Mouse (Mus musculus): ENCODE data around the gene 1500009C09Rik. TPM values are rescaled to one million over a fixed set of nuclear protein-coding genes. Genes with fewer than 3 reads are reported as not detected.

Gene 1500009C09Rik
- total RNA-seq, 1 experiment = 1.0 TPM

DNA sequence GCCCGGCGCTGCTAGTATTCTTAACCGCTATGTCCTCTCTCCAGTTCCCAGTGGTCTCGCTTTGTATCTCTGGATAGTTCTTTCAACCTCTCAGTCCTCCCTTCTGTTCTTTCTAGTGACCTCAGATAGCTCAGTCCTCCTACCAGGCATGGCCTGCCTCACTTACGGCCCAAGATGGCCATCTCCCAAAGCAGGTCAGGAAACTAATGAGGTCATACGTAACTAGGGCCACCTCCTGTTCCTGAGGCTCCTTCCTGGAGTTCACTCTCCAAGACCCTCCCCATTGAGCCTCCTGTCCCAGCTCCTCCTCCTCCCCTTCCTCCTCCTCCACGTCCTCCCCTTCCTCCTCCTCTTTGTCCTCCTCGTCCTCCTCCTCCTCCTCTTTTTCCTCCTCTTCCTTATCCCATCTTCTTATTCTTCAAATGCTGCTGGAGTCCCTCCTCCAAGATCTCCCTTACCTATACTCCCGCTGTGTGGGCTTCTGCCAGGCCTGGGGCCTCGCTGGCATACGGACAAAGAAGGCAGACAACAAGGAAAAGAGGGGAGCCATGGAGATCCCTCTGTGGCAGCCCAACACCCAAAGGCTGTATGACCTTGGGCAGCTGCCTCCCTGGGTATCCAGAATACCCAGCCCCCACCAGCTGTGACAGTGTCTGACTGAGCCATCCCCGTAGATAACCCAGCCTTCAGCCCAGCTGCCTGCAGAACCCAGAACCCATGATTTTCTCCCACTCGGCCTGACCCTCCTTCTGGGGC, 42.7 kb upstream of the 1500009C09Rik start:
- Histone ChIP-seq H3K4me1 (ENCODE audit: control insufficient read depth in 2 of 2, insufficient read depth in 2 of 2, low read length in 2 of 2, poor library complexity in 1 of 2) (peaks cover 2 to 21% of the 10 kb centered on the region in 2 experiments; a peak in 2 of 4 replicates), H3K36me3 (ENCODE audit: control insufficient read depth, insufficient read depth, low read length, poor library complexity, severe bottlenecking) (peaks cover 10% of the 10 kb centered on the region; the same call in 1 of the 2 replicates), H3K9ac (ENCODE audit: insufficient read depth, low read depth, low read length, poor library complexity, severe bottlenecking) (no peak overlapping the region), H3K4me3 (ENCODE audit: insufficient read depth in 1 of 2, low read depth in 1 of 2, low read length in 2 of 2, poor library complexity in 1 of 2, severe bottlenecking in 1 of 2) (no peak overlapping the region), H3K9me3 (ENCODE audit: control insufficient read depth, insufficient read depth, low read depth, low read length) (no peaks in the 10 kb centered on the region), H3K27ac (ENCODE audit: insufficient read depth, low read depth, low read length, poor library complexity, severe bottlenecking) (no peak overlapping the region)
- DNase-seq (ENCODE audit: low read depth, low spot score) = no peak
- in situ Hi-C loops (cut with MboI; ENCODE audit: low sequenced_read_pairs in 2 of 2, unreplicated experiment in 2 of 2) = no loop called here
- TF ChIP-seq HCFC1 (IDR thresholded peaks at IDR 0.05; ENCODE audit: borderline replicate concordance, insufficient read depth, low read length) (no peak), ZNF384 (IDR thresholded peaks at IDR 0.05; ENCODE audit: low read depth, low read length) (no peak), CHD2 (IDR thresholded peaks at IDR 0.05; ENCODE audit: low read depth, low read length) (no peak), MAFK (IDR thresholded peaks at IDR 0.05; ENCODE audit: insufficient read depth, low read depth, low read length) (no peak), ZC3H11A (IDR thresholded peaks at IDR 0.05; ENCODE audit: borderline replicate concordance, low read depth, low read length) (no peak)

GRCm38 (mm10) chr15:82210801-82211200, 41.4 kb upstream of the 1500009C09Rik start:
- TF ChIP-seq CHD2 (IDR thresholded peaks at IDR 0.05; ENCODE audit: low read depth, low read length) (no peak), MAFK (IDR thresholded peaks at IDR 0.05; ENCODE audit: insufficient read depth, low read depth, low read length) (no peak), HCFC1 (IDR thresholded peaks at IDR 0.05; ENCODE audit: borderline replicate concordance, insufficient read depth, low read length) (no peak), ZNF384 (IDR thresholded peaks at IDR 0.05; ENCODE audit: low read depth, low read length) (no peak), ZC3H11A (IDR thresholded peaks at IDR 0.05; ENCODE audit: borderline replicate concordance, low read depth, low read length) (no peak)
- Histone ChIP-seq H3K9ac (ENCODE audit: insufficient read depth, low read depth, low read length, poor library complexity, severe bottlenecking) (no peak overlapping the region), H3K4me3 (ENCODE audit: insufficient read depth in 1 of 2, low read depth in 1 of 2, low read length in 2 of 2, poor library complexity in 1 of 2, severe bottlenecking in 1 of 2) (no peak overlapping the region), H3K27ac (ENCODE audit: insufficient read depth, low read depth, low read length, poor library complexity, severe bottlenecking) (no peak overlapping the region), H3K4me1 (ENCODE audit: control insufficient read depth in 2 of 2, insufficient read depth in 2 of 2, low read length in 2 of 2, poor library complexity in 1 of 2) (peaks cover 2 to 26% of the 10 kb centered on the region in 2 experiments; a peak in 2 of 4 replicates), H3K9me3 (ENCODE audit: control insufficient read depth, insufficient read depth, low read depth, low read length) (no peaks in the 10 kb centered on the region), H3K36me3 (ENCODE audit: control insufficient read depth, insufficient read depth, low read length, poor library complexity, severe bottlenecking) (peaks cover 4% of the 10 kb centered on the region; the same call in 1 of the 2 replicates)
- DNase-seq (ENCODE audit: low read depth, low spot score) = no peak
- in situ Hi-C loops (cut with MboI; ENCODE audit: low sequenced_read_pairs in 2 of 2, unreplicated experiment in 2 of 2) = no loop called here

- Histone ChIP-seq H3K36me3 (ENCODE audit: control insufficient read depth, insufficient read depth, low read length, poor library complexity, severe bottlenecking) (no peaks in the 10 kb centered on the region), H3K9ac (ENCODE audit: insufficient read depth, low read depth, low read length, poor library complexity, severe bottlenecking) (no peak overlapping the region), H3K27ac (ENCODE audit: insufficient read depth, low read depth, low read length, poor library complexity, severe bottlenecking) (no peak overlapping the region), H3K4me1 (ENCODE audit: control insufficient read depth in 2 of 2, insufficient read depth in 2 of 2, low read length in 2 of 2, poor library complexity in 1 of 2) (peaks cover 2 to 26% of the 10 kb centered on the region in 2 experiments; a peak in 2 of 4 replicates), H3K4me3 (ENCODE audit: insufficient read depth in 1 of 2, low read depth in 1 of 2, low read length in 2 of 2, poor library complexity in 1 of 2, severe bottlenecking in 1 of 2) (peak overlapping the region; percentile 79 to 81), H3K9me3 (ENCODE audit: control insufficient read depth, insufficient read depth, low read depth, low read length) (no peaks in the 10 kb centered on the region)
- in situ Hi-C loops (cut with MboI; ENCODE audit: low sequenced_read_pairs in 2 of 2, unreplicated experiment in 2 of 2) = no loop called here
- DNase-seq (ENCODE audit: low read depth, low spot score) = no peak
- TF ChIP-seq MAFK (IDR thresholded peaks at IDR 0.05; ENCODE audit: insufficient read depth, low read depth, low read length) (no peak), HCFC1 (IDR thresholded peaks at IDR 0.05; ENCODE audit: borderline replicate concordance, insufficient read depth, low read length) (no peak), ZNF384 (IDR thresholded peaks at IDR 0.05; ENCODE audit: low read depth, low read length) (no peak), CHD2 (IDR thresholded peaks at IDR 0.05; ENCODE audit: low read depth, low read length) (no peak), ZC3H11A (IDR thresholded peaks at IDR 0.05; ENCODE audit: borderline replicate concordance, low read depth, low read length) (no peak)
These were observed 40.9 kb upstream of the 1500009C09Rik start for GRCm38 (mm10) chr15:82211281-82211680.

DNA sequence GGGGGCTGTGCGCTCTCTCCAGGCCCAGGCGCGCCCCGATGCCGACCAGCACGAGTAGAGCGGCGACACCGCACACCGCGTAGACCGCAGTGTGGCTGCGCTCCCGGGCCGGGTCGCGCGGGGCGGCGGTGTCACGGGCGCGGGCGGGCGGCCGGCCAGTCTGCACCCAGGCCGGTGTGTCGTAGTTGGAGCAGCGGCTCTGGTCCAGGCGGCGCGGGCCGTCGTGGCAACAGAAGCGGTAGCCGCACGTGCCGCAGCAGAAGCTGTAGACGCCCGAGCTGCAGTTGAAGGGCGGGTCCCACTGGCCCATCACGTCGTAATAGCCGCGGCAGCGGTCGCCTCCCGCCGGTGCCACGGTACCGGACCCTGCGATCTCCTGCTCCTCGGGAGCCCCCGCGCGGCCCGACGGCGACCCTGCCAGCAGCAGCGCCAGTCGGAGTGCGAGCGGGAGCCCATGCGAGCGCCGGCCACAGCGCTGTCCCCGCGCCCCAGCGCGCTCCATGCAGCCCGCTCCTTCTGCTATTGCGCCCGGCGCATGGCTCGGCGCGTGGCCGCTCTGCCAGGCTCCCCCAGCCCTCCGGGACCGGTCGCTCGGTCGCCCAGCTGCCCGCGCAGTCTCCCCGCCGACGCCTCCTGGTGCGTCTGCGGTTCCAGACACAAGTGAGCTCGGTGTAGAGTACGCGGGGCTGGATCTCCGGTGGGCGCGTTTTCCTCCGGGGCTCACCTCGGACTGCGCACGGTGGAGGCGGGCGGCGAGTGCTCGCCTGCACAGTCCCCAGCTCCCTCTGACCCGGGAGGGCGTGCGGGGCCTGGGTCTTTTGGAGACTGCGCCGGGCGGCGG, 40.1 kb upstream of the 1500009C09Rik start:
- TF ChIP-seq ZNF384 (IDR thresholded peaks at IDR 0.05; ENCODE audit: low read depth, low read length) = no peak
- TF ChIP-seq HCFC1 (IDR thresholded peaks at IDR 0.05; ENCODE audit: borderline replicate concordance, insufficient read depth, low read length) = no peak
- no peak for TF ChIP-seq CHD2 (IDR thresholded peaks at IDR 0.05; ENCODE audit: low read depth, low read length)
- no peak for TF ChIP-seq MAFK (IDR thresholded peaks at IDR 0.05; ENCODE audit: insufficient read depth, low read depth, low read length)
- TF ChIP-seq ZC3H11A (IDR thresholded peaks at IDR 0.05; ENCODE audit: borderline replicate concordance, low read depth, low read length) = no peak
- in situ Hi-C loops (cut with MboI; ENCODE audit: low sequenced_read_pairs in 2 of 2, unreplicated experiment in 2 of 2) = no loop called here
- H3K27ac ChIP-seq (ENCODE audit: insufficient read depth, low read depth, low read length, poor library complexity, severe bottlenecking) = no peak overlapping the region
- peak overlapping the region; percentile 80 for H3K9ac ChIP-seq (ENCODE audit: insufficient read depth, low read depth, low read length, poor library complexity, severe bottlenecking)
- H3K36me3 ChIP-seq (ENCODE audit: control insufficient read depth, insufficient read depth, low read length, poor library complexity, severe bottlenecking) = no peaks in the 10 kb centered on the region
- peaks cover 6 to 29% of the 10 kb centered on the region in 2 experiments; a peak in 3 of 4 replicates for H3K4me1 ChIP-seq (ENCODE audit: control insufficient read depth in 2 of 2, insufficient read depth in 2 of 2, low read length in 2 of 2, poor library complexity in 1 of 2)
- H3K4me3 ChIP-seq (ENCODE audit: insufficient read depth in 1 of 2, low read depth in 1 of 2, low read length in 2 of 2, poor library complexity in 1 of 2, severe bottlenecking in 1 of 2) = peak overlapping the region; percentile 79 to 81
- no peaks in the 10 kb centered on the region for H3K9me3 ChIP-seq (ENCODE audit: control insufficient read depth, insufficient read depth, low read depth, low read length)
- no peak for DNase-seq (ENCODE audit: low read depth, low spot score)

Data from ES-E14 (cell line).